Mouse (Mus musculus) embryo, embryonic 10 days (tissue): ENCODE results near the gene Dip2a.

ENCODE experiments used
- DNase-seq: peaks from one replicate; pipeline ENCODE4 v3.0.0-alpha.2; 2015; ENCODE audit warnings: low spot score

The Dip2a gene

GRCm38 (mm10) chr10:76344711-76345539, at the start of gene Dip2a:
Dip2a (minus strand) TSS chr10:76345291.
- peak; percentile 89 for DNase-seq

- no peak for DNase-seq
These were observed 47.5 kb upstream of the Dip2a start for GRCm38 (mm10) chr10:76392596-76392995.

GRCm38 (mm10) chr10:76391786-76392185, 46.7 kb upstream of the Dip2a start:
- DNase-seq: peak; percentile 40

GRCm38 (mm10) chr10:76391166-76391565, 46.1 kb upstream of the Dip2a start:
- DNase-seq: no peak

- no peak for DNase-seq
These were observed 29.9 kb upstream of the Dip2a start for GRCm38 (mm10) chr10:76374981-76375380.

- DNase-seq: no peak
These were observed 26.6 kb upstream of the Dip2a start for GRCm38 (mm10) chr10:76371736-76372135.

- no peak for DNase-seq
These were observed 23.7 kb upstream of the Dip2a start for GRCm38 (mm10) chr10:76368766-76369165.

GRCm38 (mm10) chr10:76363233-76363632, 18.1 kb upstream of the Dip2a start:
- no peak for DNase-seq

- DNase-seq: no peak
These were observed 13.4 kb upstream of the Dip2a start for GRCm38 (mm10) chr10:76358468-76358867.

- no peak for DNase-seq
These were observed 12.3 kb upstream of the Dip2a start for GRCm38 (mm10) chr10:76357286-76357875.

GRCm38 (mm10) chr10:76354974-76355373, 9.9 kb upstream of the Dip2a start:
- no peak for DNase-seq

GRCm38 (mm10) chr10:76353986-76354385, 8.9 kb upstream of the Dip2a start:
- DNase-seq: no peak

GRCm38 (mm10) chr10:76351953-76352352, 6.9 kb upstream of the Dip2a start:
- no peak for DNase-seq

- peak; percentile 76 for DNase-seq
These were observed 1.5 kb upstream of the Dip2a start for GRCm38 (mm10) chr10:76346589-76346988.

- peak; percentile 8 for DNase-seq
These were observed 976 bp upstream of the Dip2a start for GRCm38 (mm10) chr10:76346043-76346491.

- DNase-seq: no peak
These were observed 430 bp upstream of the Dip2a start for GRCm38 (mm10) chr10:76345540-76345902.

- peak; percentile 7 for DNase-seq
These were observed 10.7 kb downstream of the Dip2a start for GRCm38 (mm10) chr10:76334350-76334749.

GRCm38 (mm10) chr10:76332040-76332439, 13.1 kb downstream of the Dip2a start:
- no peak for DNase-seq

- DNase-seq: no peak
These were observed 16.0 kb downstream of the Dip2a start for GRCm38 (mm10) chr10:76329093-76329492.

- DNase-seq: no peak
These were observed 16.5 kb downstream of the Dip2a start for GRCm38 (mm10) chr10:76328574-76328973.

GRCm38 (mm10) chr10:76326304-76327006, 18.6 kb downstream of the Dip2a start:
- DNase-seq: peak; percentile 35

GRCm38 (mm10) chr10:76317623-76318022, 27.5 kb downstream of the Dip2a start:
- no peak for DNase-seq

GRCm38 (mm10) chr10:76316194-76316593, 28.9 kb downstream of the Dip2a start:
- DNase-seq: no peak
